Mouse (Mus musculus) spleen, adult 2 months (tissue): ENCODE measurements around the gene Ankmy2. TPM values are rescaled to one million over a fixed set of nuclear protein-coding genes. Genes with fewer than 3 reads are reported as not detected.
"Not testable (repeated sequence)": the region's sequence is repeated elsewhere in the genome, so short reads cannot be mapped to it uniquely, and the experiment has no call there.

Experiments used
- DNase-seq, 2 experiments: peaks; one replicate each; pipeline versions ENCODE4 v3.0.0 to v3.0.0-alpha.2; 2012 to 2021; ENCODE audit warnings: low spot score in 2 of 2, low read depth in 1 of 2
- H3K27ac ChIP-seq: fragments of 200-500 bp; 2 replicates; pipeline ENCODE4 v1.5.1; 2012; ENCODE audit warnings: low read length, inconsistent platforms; ENCODE audit not compliant: insufficient read depth
- H3K27me3 ChIP-seq: fragments of 200-500 bp; 2 replicates; pipeline ENCODE4 v1.6.1; 2012; ENCODE audit warnings: mild to moderate bottlenecking, moderate library complexity, low read length, inconsistent platforms; ENCODE audit not compliant: control insufficient read depth, insufficient read depth
- H3K36me3 ChIP-seq: fragments of 200-500 bp; 2 replicates; pipeline ENCODE4 v1.6.1; 2012; ENCODE audit warnings: mild to moderate bottlenecking, low read length, inconsistent platforms; ENCODE audit not compliant: control insufficient read depth, insufficient read depth
- H3K4me1 ChIP-seq: fragments of 200-500 bp; 2 replicates; pipeline ENCODE4 v1.6.1; 2011; ENCODE audit warnings: inconsistent platforms; ENCODE audit not compliant: control insufficient read depth, insufficient read depth, insufficient read length
- H3K4me3 ChIP-seq: fragments of 200-500 bp; 2 replicates; pipeline ENCODE4 v1.5.1; 2011; ENCODE audit warnings: mild to moderate bottlenecking, inconsistent platforms; ENCODE audit not compliant: insufficient read depth, insufficient read length; ENCODE audit errors: extremely low read depth
- CTCF ChIP-seq: fragments of 200-500 bp; IDR thresholded peaks from 2 replicates; pipeline ENCODE4 v1.5.1; 2011; ENCODE audit warnings: mild to moderate bottlenecking, inconsistent platforms; ENCODE audit not compliant: insufficient read depth, insufficient read length, insufficient replicate concordance; ENCODE audit errors: extremely low read depth
- POLR2A ChIP-seq: fragments of 200-500 bp; IDR thresholded peaks from 2 replicates; pipeline ENCODE4 v1.6.1; 2011; ENCODE audit warnings: low read depth, low read length, inconsistent platforms
- WGBS: fragments of 180-500 bp; shearing (Covaris S2); methylation state at CpG from one replicate; pipeline ENCODE4 v1.1.7; 2018; 5-methylcytosine and 5-hydroxymethylcytosine counted together
- polyA plus RNA-seq: library from polyadenylated mRNA; depleted of rRNA; stranded (reverse); fragments of >200 nt; gene quantifications from 2 replicates; pipeline ENCODE4 v1.2.3, GENCODE M21; 2012

Ankmy2 gene
- polyA plus RNA-seq, 1 experiment: 3.6 TPM

DNA sequence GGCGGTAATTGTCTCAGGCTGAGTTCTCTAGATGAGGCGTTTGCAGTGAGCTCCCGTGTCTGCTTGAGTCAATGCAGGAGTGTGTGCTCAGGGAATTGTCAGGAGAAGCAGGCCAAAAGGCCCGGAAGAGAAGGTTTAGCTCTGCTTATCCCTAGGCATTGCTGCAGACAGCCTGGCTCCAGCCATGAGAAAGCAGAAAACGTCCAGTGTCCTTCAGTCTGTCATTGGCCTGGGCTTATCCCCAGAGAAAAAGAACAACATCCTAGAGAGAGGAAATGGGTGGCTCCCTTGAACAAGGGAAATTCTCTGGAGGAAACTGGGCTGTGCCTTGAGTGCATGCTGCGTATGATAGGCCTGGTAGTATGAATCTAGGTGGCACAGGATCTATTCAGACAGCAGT is 25.7 kb downstream of the Ankmy2 start:
- H3K36me3 ChIP-seq: peaks cover 24% of the 10 kb centered on the region

DNA sequence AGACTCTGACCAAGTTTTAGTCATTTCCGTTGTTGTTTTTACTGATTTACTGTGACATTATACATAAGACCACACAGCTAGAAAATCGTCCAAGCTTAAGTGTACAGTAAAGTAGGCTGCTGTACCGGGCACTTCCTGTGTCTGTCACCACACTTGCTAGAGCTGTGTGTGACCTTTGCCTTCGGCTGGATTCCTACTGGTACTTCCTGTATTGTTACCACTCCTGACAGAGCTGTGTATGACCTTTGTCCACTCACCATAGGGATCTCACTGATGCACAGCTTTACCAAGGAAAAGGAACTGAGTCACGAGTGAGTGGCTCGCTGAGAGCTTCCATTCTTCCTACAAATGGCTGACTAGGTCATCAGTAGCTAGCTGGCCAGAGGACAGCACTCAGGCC is 30.2 kb downstream of the Ankmy2 start:
- H3K27me3 ChIP-seq: no peaks in the 10 kb centered on the region
- H3K36me3 ChIP-seq: peaks cover 32% of the 10 kb centered on the region
- TF ChIP-seq POLR2A: no peak
- no peak for TF ChIP-seq CTCF
- 72% methylated on average over 6 of the region's 6 CpGs for WGBS
- no peak for DNase-seq
- H3K27ac ChIP-seq: no peak overlapping the region
- peaks cover 2% of the 10 kb centered on the region; the same call in 1 of the 2 replicates for H3K4me1 ChIP-seq
- H3K4me3 ChIP-seq: no peak overlapping the region

More for the DNA sequence above, 25.7 kb downstream of the Ankmy2 start:
- no peak for TF ChIP-seq CTCF
- no peak for TF ChIP-seq POLR2A
- no peak overlapping the region for H3K4me3 ChIP-seq
- H3K27ac ChIP-seq: no peak overlapping the region
- 85% methylated on average over 6 of the region's 6 CpGs for WGBS
- DNase-seq: no peak
- no peaks in the 10 kb centered on the region for H3K4me1 ChIP-seq
- H3K27me3 ChIP-seq: no peaks in the 10 kb centered on the region

DNA sequence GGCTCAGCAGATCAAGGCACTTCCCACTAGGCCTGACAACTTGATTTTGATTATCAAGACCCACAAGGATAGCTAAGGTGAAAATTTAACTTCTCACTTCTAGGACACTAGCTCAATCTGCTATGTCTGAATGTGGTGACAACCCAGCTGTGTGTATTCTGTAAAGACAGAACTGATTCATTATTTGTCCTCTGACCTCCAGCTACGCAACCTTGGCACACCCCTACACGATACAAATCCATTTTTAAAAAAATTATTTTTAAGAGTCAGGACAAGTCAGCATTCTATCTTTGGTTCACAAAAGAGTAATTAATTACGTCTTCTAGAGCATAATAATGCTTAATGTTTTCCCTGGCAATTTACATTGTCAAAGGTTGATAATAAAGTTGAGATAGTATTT is 32.7 kb downstream of the Ankmy2 start:
- Histone ChIP-seq H3K4me1 (peaks cover 2% of the 10 kb centered on the region; the same call in 1 of the 2 replicates), H3K27me3 (no peaks in the 10 kb centered on the region), H3K27ac (no peak overlapping the region), H3K36me3 (peaks cover 22% of the 10 kb centered on the region), H3K4me3 (no peak overlapping the region)
- TF ChIP-seq POLR2A: no peak
- TF ChIP-seq CTCF: no peak
- no peak for DNase-seq
- WGBS: 92% methylated on average over 3 of the region's 3 CpGs

DNA sequence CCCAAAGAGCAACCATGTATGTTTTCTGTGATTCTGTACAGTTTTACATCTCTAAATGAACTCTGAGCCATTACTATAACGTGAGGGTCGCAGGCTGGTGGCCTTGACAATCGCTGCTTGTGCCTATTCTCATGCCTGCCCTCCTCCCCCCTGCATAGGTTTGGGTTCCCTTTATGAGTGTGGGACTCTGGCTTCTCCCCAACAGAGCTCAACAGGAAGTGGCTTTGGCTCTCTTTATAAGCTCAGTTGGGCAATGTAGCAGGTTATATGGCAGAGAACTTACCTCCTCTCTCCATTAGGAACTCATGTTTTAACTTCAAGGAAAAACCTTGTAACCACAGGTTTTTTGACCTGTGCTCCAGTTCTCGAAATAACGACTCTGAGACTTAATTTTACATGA is 33.4 kb downstream of the Ankmy2 start:
- H3K27me3 ChIP-seq: no peaks in the 10 kb centered on the region
- TF ChIP-seq CTCF (no peak), POLR2A (no peak)
- peaks cover 27% of the 10 kb centered on the region for H3K36me3 ChIP-seq

DNA sequence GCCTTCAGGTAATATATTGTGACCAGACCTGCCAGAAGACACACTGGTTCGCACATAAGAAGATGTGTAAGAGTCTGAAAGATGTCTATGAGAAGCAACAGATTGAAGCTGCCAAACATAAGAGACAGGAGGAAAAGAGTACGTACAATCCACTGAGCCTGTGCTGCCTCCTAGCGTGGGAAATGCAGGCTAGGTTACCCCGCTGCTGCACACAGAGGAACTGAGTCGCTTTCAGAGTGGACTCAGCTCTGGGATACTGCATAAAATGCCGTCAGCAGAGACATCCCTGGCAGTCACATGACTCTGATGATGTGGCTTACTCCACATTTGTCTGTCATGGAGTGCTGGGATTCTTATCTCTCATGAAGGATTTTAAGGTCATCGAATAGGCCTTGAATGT is 38.1 kb downstream of the Ankmy2 start:
- H3K27me3 ChIP-seq: no peaks in the 10 kb centered on the region
- H3K27ac ChIP-seq: no peak overlapping the region
- H3K4me3 ChIP-seq: no peak overlapping the region
- no peak for DNase-seq
- peaks cover 2% of the 10 kb centered on the region; the same call in 1 of the 2 replicates for H3K4me1 ChIP-seq
- no peak for TF ChIP-seq CTCF
- TF ChIP-seq POLR2A: no peak
- WGBS: 90% methylated on average over 7 of the region's 7 CpGs
- peaks cover 28% of the 10 kb centered on the region for H3K36me3 ChIP-seq

More for the DNA sequence above, 33.4 kb downstream of the Ankmy2 start:
- no peak for DNase-seq
- 25% methylated on average over 5 of the region's 5 CpGs for WGBS
- Histone ChIP-seq H3K4me3 (no peak overlapping the region), H3K27ac (no peak overlapping the region), H3K4me1 (peaks cover 2% of the 10 kb centered on the region; the same call in 1 of the 2 replicates)

- H3K4me3 ChIP-seq, H3K27ac ChIP-seq, DNase-seq, H3K27me3 ChIP-seq, H3K4me1 ChIP-seq, H3K36me3 ChIP-seq: not testable (repeated sequence)
- 39% methylated on average over 5 of the region's 5 CpGs for WGBS
These were observed 48.7 kb downstream of the Ankmy2 start for GRCm38 (mm10) chr12:36205579-36206119.

GRCm38 (mm10) chr12:36207072-36207799 is 50.3 kb downstream of the Ankmy2 start:
- DNase-seq: peak in 1 of 2 experiments; percentile 17
- 40% methylated on average over 9 of the region's 9 CpGs for WGBS
- Histone ChIP-seq H3K27me3 (no peaks in the 10 kb centered on the region), H3K4me1 (no peaks in the 10 kb centered on the region; the same call in 1 of the 2 replicates), H3K27ac (no peak overlapping the region), H3K4me3 (no peak overlapping the region), H3K36me3 (no peaks in the 10 kb centered on the region)
- TF ChIP-seq POLR2A (no peak), CTCF (no peak)
